Mouse (Mus musculus) ovary, adult 18-20 months (tissue): ENCODE measurements around the gene Fads1.
A peak's percentile ranks its signal among the peaks of the same experiment; 100 is the strongest.

Experiments used
- DNase-seq: peaks from one replicate; pipeline ENCODE4 v3.0.0; 2022; ENCODE audit warnings: low spot score, mixed read lengths

Fads1 gene

GRCm38 (mm10) chr19:10176941-10177372 is 5.7 kb upstream of the Fads1 start:
- no peak for DNase-seq

DNA sequence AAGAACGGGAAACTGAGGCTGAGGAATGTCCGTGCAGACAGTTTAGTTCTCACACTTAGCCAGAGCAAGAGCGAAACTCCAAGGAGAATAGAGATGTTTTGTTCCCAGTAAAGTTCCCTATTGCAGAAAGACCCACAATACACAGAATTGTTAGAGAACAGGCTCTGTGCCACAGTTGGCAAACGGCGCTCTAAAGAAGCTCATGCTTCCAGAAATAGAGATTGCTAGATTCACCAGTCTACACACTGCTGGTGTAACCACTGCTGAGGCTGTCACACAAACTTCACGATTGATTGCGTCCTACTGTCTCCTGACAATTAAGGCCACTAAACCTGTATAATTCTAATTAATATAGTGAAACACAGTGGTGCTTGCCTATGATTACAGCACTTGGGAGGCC is 1.5 kb upstream of the Fads1 start:
- DNase-seq, result no peak

GRCm38 (mm10) chr19:10182142-10182541 is 546 bp upstream of the Fads1 start:
- DNase-seq, result no peak

GRCm38 (mm10) chr19:10183299-10183983 is 753 bp downstream of the Fads1 start:
- peak; percentile 66 for DNase-seq

DNA sequence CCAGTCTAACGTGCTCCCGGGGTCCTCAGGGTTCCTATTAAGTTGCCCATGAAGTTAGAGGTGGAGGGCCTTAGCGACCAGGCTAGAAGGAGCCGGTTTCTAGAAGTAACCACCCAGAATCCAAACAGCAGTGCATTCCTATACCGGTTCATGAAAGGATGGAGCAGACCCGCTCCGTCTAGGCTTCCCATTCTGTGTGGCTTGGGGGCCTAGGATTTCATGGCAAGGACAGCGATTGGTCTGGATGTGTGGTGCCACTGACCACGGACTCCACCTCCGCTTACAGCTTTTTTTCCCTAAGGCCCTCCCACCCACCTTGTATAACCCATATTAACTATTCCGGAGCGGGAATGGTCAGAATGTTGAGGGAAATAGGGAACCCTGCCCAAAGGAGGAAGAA is 1.4 kb downstream of the Fads1 start:
- no peak for DNase-seq

- no peak for DNase-seq
Observed at GRCm38 (mm10) chr19:10185876-10186275, 3.2 kb downstream of the Fads1 start.

- no peak for DNase-seq
Observed at GRCm38 (mm10) chr19:10186569-10186968, 3.9 kb downstream of the Fads1 start.

DNA sequence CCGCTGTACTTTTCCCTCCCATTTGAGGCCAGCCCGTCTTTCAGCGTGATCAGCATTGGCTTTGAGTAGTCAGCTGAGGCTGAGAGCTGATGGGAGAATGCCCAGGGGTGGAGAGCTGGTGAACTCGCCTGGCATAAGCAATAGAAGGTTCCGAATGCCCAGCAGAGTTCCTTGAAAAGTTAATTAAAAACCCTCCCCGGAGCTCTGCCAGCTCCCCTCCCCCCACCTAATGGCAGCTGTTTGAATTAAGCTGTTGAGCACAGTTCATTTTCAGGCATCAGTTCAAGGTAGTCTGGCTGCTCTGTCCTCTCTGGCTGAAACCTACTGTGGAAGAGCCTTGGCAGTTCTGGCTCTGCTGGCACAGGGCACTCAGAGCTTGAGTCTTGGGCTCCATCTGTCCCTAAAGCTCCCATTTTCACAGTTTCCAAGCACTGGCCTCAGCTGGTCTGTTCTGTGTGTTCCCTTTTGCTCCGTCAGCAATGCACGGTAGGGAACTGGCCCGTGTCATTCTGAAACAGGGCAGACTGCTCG is 5.7 kb downstream of the Fads1 start:
- no peak for DNase-seq

DNA sequence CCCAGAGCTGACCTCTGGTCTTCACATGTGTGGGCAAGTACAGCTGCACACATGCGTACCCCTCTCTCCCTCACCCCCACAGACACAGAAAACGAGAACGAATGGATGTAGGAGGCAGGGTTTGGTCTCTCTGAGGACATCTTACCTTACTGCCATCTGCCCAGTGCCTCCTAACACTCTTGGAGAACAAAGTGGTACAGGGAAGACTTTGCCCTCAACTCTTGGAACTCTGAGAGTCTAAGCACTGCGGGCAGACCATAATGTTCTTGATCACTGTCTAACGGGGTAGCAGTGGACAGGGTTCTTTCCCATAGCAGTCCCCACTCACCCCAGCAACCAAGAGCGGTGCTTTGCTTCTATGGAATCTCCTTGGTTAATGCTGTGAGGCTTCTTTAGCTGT is 6.3 kb downstream of the Fads1 start:
- DNase-seq, result no peak

GRCm38 (mm10) chr19:10189940-10190339 is 7.3 kb downstream of the Fads1 start:
- no peak for DNase-seq

DNA sequence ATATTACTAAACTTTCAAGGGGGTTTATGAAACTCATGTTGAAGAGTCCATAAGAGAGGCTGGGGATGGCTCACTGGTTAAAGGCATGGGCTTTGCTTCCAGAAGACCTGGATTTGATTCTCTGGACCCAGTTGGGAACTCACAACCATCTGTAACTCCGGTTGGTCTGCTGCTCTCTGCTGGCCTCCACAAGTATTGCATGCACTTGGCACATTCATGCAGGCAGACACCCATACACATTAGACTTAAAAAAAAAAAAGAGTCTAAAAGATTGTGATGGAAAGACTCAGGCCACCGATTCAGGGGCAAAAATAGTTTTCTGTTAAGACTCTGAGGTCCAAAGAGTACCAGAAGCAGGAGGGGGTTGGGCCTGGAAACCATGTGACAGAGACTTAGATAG is 8.1 kb downstream of the Fads1 start:
- no peak for DNase-seq

GRCm38 (mm10) chr19:10191326-10191725 is 8.6 kb downstream of the Fads1 start:
- DNase-seq, result no peak

GRCm38 (mm10) chr19:10194337-10194736 is 11.6 kb downstream of the Fads1 start:
- DNase-seq, result no peak

GRCm38 (mm10) chr19:10195252-10195651 is 12.6 kb downstream of the Fads1 start:
- DNase-seq, result peak; percentile 41

DNA sequence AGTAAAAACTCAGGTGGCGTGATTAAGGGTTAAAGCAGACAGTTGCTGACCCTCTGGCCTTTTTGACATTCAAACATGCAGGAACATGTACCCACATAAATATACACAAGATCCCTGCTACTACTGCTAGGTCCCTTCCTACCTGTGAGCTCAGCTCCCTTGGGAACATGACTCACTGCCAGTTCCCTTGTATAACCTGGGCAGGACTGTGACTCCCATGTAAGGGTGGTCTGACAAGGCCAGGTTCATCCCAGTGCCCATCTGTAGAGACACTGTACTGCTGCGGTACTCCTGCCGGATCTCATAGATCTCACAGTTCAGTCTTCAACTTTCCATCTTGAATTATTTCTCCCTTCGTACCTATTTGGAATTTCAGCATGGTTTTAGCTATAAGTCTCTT is 14.4 kb downstream of the Fads1 start:
- DNase-seq, result no peak

GRCm38 (mm10) chr19:10198286-10198685 is 15.6 kb downstream of the Fads1 start:
- no peak for DNase-seq

DNA sequence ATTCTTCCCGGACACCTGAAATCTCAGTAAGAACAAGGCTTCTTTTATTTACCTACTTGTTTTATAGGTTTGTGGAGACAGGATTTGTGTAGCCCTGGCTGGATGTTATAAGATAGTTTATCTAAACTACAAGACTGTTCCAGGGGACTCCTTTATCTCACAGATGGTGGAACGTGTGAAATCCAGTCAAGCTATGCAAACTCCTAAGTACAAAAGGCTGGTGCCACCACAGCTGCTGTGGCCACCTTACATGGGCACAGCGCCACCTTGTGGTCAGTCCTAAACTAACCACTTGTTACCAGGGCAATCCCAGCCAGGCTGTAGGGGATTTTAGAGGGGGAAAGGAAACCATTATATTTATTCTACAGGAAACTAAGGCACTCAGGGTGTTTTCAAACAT is 16.0 kb downstream of the Fads1 start:
- peak; percentile 51 for DNase-seq

GRCm38 (mm10) chr19:10203146-10203847 is 20.6 kb downstream of the Fads1 start:
- no peak for DNase-seq

- DNase-seq, result peak; percentile 80
Observed at GRCm38 (mm10) chr19:10203848-10204615, 21.3 kb downstream of the Fads1 start, which contains the start of the genes Tmem258 and Fen1. TSS of gene Tmem258 (plus strand) at chr19:10204014. TSS of gene Fen1 (minus strand) at chr19:10204169.

GRCm38 (mm10) chr19:10204616-10205001 is 21.9 kb downstream of the Fads1 start:
- no peak for DNase-seq

DNA sequence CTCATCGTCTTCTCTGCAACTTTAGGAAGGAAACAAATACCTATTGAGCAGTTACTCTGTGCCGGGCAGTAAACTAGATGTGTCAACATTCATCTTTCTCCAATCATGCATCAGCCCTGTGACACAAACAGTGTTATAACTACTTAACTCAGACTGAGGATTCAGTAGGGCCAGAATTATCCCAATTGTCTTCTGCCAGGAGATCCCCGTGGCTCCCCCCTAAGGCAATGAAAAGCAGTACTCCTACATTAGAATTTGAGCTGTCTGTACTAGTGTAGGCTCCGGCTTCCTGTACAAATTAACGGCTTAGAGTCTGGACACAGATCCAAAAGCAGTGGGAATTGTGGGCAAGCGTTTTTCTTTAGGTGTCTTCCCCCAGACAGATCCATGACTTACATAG is 22.4 kb downstream of the Fads1 start:
- DNase-seq, result no peak

DNA sequence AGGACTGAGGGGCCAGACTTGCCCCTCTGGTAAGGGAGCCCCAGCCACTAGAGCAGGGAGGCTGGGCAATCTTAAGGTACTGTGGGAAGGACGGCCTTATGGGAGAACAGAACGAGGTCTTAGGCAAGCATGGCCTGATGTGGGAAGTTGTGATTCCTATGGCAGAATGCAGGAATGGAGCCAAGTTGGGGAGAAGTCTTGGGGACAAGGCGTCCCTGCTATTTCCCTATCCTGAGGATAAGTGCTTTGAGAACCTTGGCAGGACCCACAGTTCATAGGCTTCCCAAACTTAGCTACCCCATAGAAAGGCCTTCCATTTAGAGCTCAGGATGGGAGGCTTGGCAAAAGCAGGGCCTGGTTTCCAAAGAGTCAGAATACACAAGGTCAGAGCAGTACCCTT is 26.2 kb downstream of the Fads1 start:
- DNase-seq, result no peak

GRCm38 (mm10) chr19:10210885-10211284 is 28.2 kb downstream of the Fads1 start:
- no peak for DNase-seq
